Mouse (Mus musculus): Measurements from ENCODE around the gene Selenon.

Gene Selenon

GRCm38 (mm10) chr4:134577281-134577680 is 25.3 kb upstream of the Selenon start:
- DNase-seq = no peak

GRCm38 (mm10) chr4:134575486-134575885 is 23.5 kb upstream of the Selenon start:
- DNase-seq = no peak

GRCm38 (mm10) chr4:134572449-134573300 is 20.7 kb upstream of the Selenon start:
- DNase-seq = no peak

GRCm38 (mm10) chr4:134570704-134571451 is 18.9 kb upstream of the Selenon start:
- DNase-seq = no peak

- no peak for DNase-seq
Measured at GRCm38 (mm10) chr4:134569831-134570230, 17.9 kb upstream of the Selenon start.

- peak; percentile 39 for DNase-seq
Measured at GRCm38 (mm10) chr4:134569205-134569604, 17.2 kb upstream of the Selenon start.

- DNase-seq = peak; percentile 42
Measured at GRCm38 (mm10) chr4:134567377-134568226, 15.6 kb upstream of the Selenon start.

GRCm38 (mm10) chr4:134564093-134564492 is 12.1 kb upstream of the Selenon start:
- DNase-seq = no peak

GRCm38 (mm10) chr4:134563624-134564023 is 11.7 kb upstream of the Selenon start:
- no peak for DNase-seq

- no peak for DNase-seq
Measured at GRCm38 (mm10) chr4:134562014-134562413, 10.0 kb upstream of the Selenon start.

- DNase-seq = no peak
Measured at GRCm38 (mm10) chr4:134560699-134561098, 8.7 kb upstream of the Selenon start.

GRCm38 (mm10) chr4:134559154-134559553 is 7.2 kb upstream of the Selenon start:
- no peak for DNase-seq

GRCm38 (mm10) chr4:134558570-134559113 is 6.7 kb upstream of the Selenon start:
- DNase-seq = no peak

GRCm38 (mm10) chr4:134557626-134558249 is 5.8 kb upstream of the Selenon start:
- no peak for DNase-seq

- peak; percentile 74 for DNase-seq
Measured at GRCm38 (mm10) chr4:134555956-134556580, 4.1 kb upstream of the Selenon start.

- no peak for DNase-seq
Measured at GRCm38 (mm10) chr4:134553631-134554030, 1.7 kb upstream of the Selenon start.

- no peak for DNase-seq
Measured at GRCm38 (mm10) chr4:134549899-134550298, 2.1 kb downstream of the Selenon start.

- DNase-seq = no peak
Measured at GRCm38 (mm10) chr4:134548169-134548938, 3.6 kb downstream of the Selenon start.

- no peak for DNase-seq
Measured at GRCm38 (mm10) chr4:134546814-134547705, 4.9 kb downstream of the Selenon start.

- peak; percentile 98 for DNase-seq
Measured at GRCm38 (mm10) chr4:134543261-134543660, 8.7 kb downstream of the Selenon start.
